Mouse (Mus musculus): ENCODE results near the gene Gnb4. TPM values are rescaled to one million over a fixed set of nuclear protein-coding genes. Genes with fewer than 3 reads are reported as not detected.

Gnb4 gene
- polyA plus RNA-seq, 1 experiment from 2014 or later, result 74.8 TPM

GRCm38 (mm10) chr3:32578772-32579171 lies 37.6 kb downstream of the Gnb4 start:
- Histone ChIP-seq H3K36me3 (ENCODE audit: control insufficient read depth, insufficient read depth, low read length) (peaks cover 29% of the 10 kb centered on the region; the same call in 1 of the 2 replicates), H3K9ac (replicated peaks; ENCODE audit: low read depth, low read length) (no peak overlapping the region), H3K9me3 (ENCODE audit: control insufficient read depth, low read depth, low read length) (no peaks in the 10 kb centered on the region), H3K4me1 (ENCODE audit: control insufficient read depth, insufficient read depth, low read length) (no peaks in the 10 kb centered on the region), H3K4me2 (replicated peaks; ENCODE audit: low read depth, low read length) (no peak overlapping the region), H3K4me3 (ENCODE audit: low read depth, low read length) (no peak overlapping the region), H3K27me3 (ENCODE audit: control insufficient read depth, insufficient read depth, low read length) (no peaks in the 10 kb centered on the region), H3K27ac (ENCODE audit: low read length) (no peak overlapping the region)
- no peak for ATAC-seq (ENCODE audit: insufficient number of reproducible peaks, insufficient read depth, low FRiP score, low read depth)
- WGBS, result 90% methylated on average over 5 of the region's 5 CpGs

GRCm38 (mm10) chr3:32575151-32575550 lies 41.2 kb downstream of the Gnb4 start:
- Histone ChIP-seq H3K4me2 (replicated peaks; ENCODE audit: low read depth, low read length) (no peak overlapping the region), H3K4me1 (ENCODE audit: control insufficient read depth, insufficient read depth, low read length) (no peaks in the 10 kb centered on the region), H3K9ac (replicated peaks; ENCODE audit: low read depth, low read length) (no peak overlapping the region), H3K27me3 (ENCODE audit: control insufficient read depth, insufficient read depth, low read length) (no peaks in the 10 kb centered on the region), H3K9me3 (ENCODE audit: control insufficient read depth, low read depth, low read length) (no peaks in the 10 kb centered on the region), H3K27ac (ENCODE audit: low read length) (no peak overlapping the region), H3K4me3 (ENCODE audit: low read depth, low read length) (no peak overlapping the region), H3K36me3 (ENCODE audit: control insufficient read depth, insufficient read depth, low read length) (peaks cover 23% of the 10 kb centered on the region; the same call in 1 of the 2 replicates)
- no peak for ATAC-seq (ENCODE audit: insufficient number of reproducible peaks, insufficient read depth, low FRiP score, low read depth)
- 94% methylated on average over 3 of the region's 3 CpGs for WGBS

DNA sequence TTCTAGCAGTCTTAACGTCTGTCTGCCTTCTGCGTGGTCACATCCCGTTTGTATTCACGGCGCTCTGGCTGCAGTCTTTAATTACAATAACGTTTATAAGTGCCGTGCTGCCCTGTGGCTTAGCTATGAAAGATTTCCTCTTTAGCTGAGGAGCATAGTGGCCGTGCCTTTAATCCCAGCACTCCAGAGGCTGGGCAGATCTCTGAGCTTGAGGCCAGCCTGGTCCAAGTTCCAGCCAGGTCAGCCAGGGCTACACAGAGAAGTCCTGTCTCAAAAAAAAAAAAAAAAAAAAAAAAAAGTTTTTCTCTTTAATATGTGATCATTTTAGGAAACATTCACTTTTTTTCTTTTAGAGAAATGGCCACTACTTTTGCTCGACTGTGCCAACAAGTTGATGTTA lies 42.5 kb downstream of the Gnb4 start:
- 63% methylated on average over 9 of the region's 9 CpGs for WGBS
- Histone ChIP-seq H3K27me3 (ENCODE audit: control insufficient read depth, insufficient read depth, low read length) (no peaks in the 10 kb centered on the region), H3K4me3 (ENCODE audit: low read depth, low read length) (no peak overlapping the region), H3K27ac (ENCODE audit: low read length) (no peak overlapping the region), H3K4me1 (ENCODE audit: control insufficient read depth, insufficient read depth, low read length) (no peaks in the 10 kb centered on the region), H3K9ac (replicated peaks; ENCODE audit: low read depth, low read length) (no peak overlapping the region), H3K36me3 (ENCODE audit: control insufficient read depth, insufficient read depth, low read length) (peaks cover 29% of the 10 kb centered on the region), H3K4me2 (replicated peaks; ENCODE audit: low read depth, low read length) (no peak overlapping the region), H3K9me3 (ENCODE audit: control insufficient read depth, low read depth, low read length) (no peaks in the 10 kb centered on the region)
- no peak for ATAC-seq (ENCODE audit: insufficient number of reproducible peaks, insufficient read depth, low FRiP score, low read depth)

DNA sequence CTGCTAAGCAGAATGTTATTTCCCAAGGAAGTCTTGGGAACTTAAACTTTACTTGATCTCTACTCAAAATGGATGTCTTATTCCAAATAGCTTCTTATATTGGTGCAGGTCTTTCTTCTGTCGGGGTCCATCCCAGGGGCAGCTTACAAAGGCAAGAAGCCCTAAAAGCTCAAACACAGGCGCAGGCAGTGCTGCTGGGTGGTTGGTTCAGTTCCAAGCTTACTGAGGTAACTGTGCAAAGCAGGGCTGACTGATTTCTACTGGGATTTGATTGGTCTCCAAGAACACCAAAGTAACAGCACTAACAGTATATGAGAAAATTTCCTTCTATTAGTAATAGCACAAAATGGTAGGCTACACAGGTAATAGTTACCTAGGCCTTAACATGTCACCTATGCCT lies 43.3 kb downstream of the Gnb4 start:
- no peak for ATAC-seq (ENCODE audit: insufficient number of reproducible peaks, insufficient read depth, low FRiP score, low read depth)
- no peak overlapping the region for H3K4me2 ChIP-seq (replicated peaks; ENCODE audit: low read depth, low read length)
- H3K9ac ChIP-seq (replicated peaks; ENCODE audit: low read depth, low read length), result no peak overlapping the region
- H3K4me3 ChIP-seq (ENCODE audit: low read depth, low read length), result no peak overlapping the region
- WGBS, result 96% methylated on average over 2 of the region's 2 CpGs
- H3K27ac ChIP-seq (ENCODE audit: low read length), result no peak overlapping the region
- peaks cover 35% of the 10 kb centered on the region for H3K36me3 ChIP-seq (ENCODE audit: control insufficient read depth, insufficient read depth, low read length)
- H3K4me1 ChIP-seq (ENCODE audit: control insufficient read depth, insufficient read depth, low read length), result no peaks in the 10 kb centered on the region
- no peaks in the 10 kb centered on the region for H3K27me3 ChIP-seq (ENCODE audit: control insufficient read depth, insufficient read depth, low read length)
- no peaks in the 10 kb centered on the region for H3K9me3 ChIP-seq (ENCODE audit: control insufficient read depth, low read depth, low read length)

DNA sequence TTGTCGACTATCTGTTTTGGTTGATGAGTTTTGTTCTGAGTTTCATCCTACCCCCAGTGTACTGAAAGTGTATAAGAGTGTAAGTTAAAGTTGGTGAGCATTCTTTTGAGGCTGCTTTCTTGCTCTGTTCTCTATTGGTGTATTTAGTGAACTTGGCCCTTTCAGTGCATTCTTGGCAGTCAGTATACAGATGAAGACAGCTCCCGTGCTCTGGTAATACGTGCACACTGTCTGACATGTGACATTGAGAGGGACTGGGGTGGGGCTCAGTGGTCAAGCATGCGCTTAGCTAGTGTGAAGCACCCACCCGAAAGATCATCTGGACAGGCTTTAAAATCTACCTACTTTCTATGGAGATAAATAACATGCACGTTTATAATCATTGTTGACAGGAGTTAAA lies 53.0 kb downstream of the Gnb4 start:
- no peak overlapping the region for H3K9ac ChIP-seq (replicated peaks; ENCODE audit: low read depth, low read length)
- H3K4me1 ChIP-seq (ENCODE audit: control insufficient read depth, insufficient read depth, low read length), result no peaks in the 10 kb centered on the region
- no peak overlapping the region for H3K4me2 ChIP-seq (replicated peaks; ENCODE audit: low read depth, low read length)
- no peak for ATAC-seq (ENCODE audit: insufficient number of reproducible peaks, insufficient read depth, low FRiP score, low read depth)
- H3K4me3 ChIP-seq (ENCODE audit: low read depth, low read length), result no peak overlapping the region
- no peaks in the 10 kb centered on the region for H3K9me3 ChIP-seq (ENCODE audit: control insufficient read depth, low read depth, low read length)
- H3K27me3 ChIP-seq (ENCODE audit: control insufficient read depth, insufficient read depth, low read length), result no peaks in the 10 kb centered on the region
- WGBS, result 89% methylated on average over 6 of the region's 6 CpGs
- peaks cover 36% of the 10 kb centered on the region for H3K36me3 ChIP-seq (ENCODE audit: control insufficient read depth, insufficient read depth, low read length)
- H3K27ac ChIP-seq (ENCODE audit: low read length), result no peak overlapping the region

- H3K4me1 ChIP-seq (ENCODE audit: control insufficient read depth, insufficient read depth, low read length), result no peaks in the 10 kb centered on the region
- H3K9ac ChIP-seq (replicated peaks; ENCODE audit: low read depth, low read length), result no peak overlapping the region
- no peaks in the 10 kb centered on the region for H3K9me3 ChIP-seq (ENCODE audit: control insufficient read depth, low read depth, low read length)
- 96% methylated on average over 1 of the region's 1 CpGs for WGBS
- ATAC-seq (ENCODE audit: insufficient number of reproducible peaks, insufficient read depth, low FRiP score, low read depth), result no peak
- peaks cover 22% of the 10 kb centered on the region for H3K36me3 ChIP-seq (ENCODE audit: control insufficient read depth, insufficient read depth, low read length)
- H3K4me2 ChIP-seq (replicated peaks; ENCODE audit: low read depth, low read length), result no peak overlapping the region
- H3K27me3 ChIP-seq (ENCODE audit: control insufficient read depth, insufficient read depth, low read length), result no peaks in the 10 kb centered on the region
- H3K4me3 ChIP-seq (ENCODE audit: low read depth, low read length), result no peak overlapping the region
- H3K27ac ChIP-seq (ENCODE audit: low read length), result no peak overlapping the region
These were observed 63.3 kb downstream of the Gnb4 start for GRCm38 (mm10) chr3:32553061-32553460.

DNA sequence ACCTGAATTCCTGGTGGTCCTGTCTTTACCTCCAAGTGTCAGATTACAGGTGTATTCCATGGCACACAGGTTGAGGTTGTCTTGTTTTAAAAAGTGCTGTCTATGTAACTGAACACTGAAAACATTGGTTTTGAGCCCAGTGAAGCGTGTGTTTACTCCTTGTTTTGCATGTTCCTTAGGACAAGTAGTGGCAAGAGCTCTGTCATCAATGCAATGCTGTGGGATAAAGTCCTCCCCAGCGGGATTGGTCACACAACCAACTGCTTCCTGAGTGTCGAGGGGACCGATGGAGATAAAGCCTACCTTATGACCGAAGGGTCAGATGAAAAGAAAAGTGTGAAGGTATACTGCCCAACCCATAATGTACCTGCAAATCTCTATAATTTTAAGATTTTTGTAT lies 78.3 kb downstream of the Gnb4 start:
- Histone ChIP-seq H3K9me3 (ENCODE audit: control insufficient read depth, low read depth, low read length) (no peaks in the 10 kb centered on the region), H3K9ac (replicated peaks; ENCODE audit: low read depth, low read length) (no peak overlapping the region)
- ATAC-seq (ENCODE audit: insufficient number of reproducible peaks, insufficient read depth, low FRiP score, low read depth), result no peak

DNA sequence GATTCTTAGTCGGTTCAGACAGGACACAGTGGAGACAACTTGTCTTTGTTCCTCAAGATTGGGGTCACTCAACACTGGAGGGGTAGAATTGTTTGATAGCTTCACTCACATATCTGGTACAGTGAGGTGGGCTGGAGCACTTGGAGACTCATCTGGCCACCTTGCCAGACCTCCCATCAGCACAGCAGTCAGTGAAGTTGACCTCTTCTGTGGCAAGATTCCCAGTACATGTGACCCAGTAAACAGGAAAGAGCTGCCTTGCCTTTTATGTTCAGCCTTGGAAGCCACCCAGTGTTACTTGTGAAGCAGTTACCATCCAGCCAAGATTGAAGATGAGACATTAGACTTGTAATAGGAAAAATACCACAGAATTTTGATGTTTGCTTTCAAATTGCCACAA lies 78.8 kb downstream of the Gnb4 start:
- Histone ChIP-seq H3K27me3 (ENCODE audit: control insufficient read depth, insufficient read depth, low read length) (no peaks in the 10 kb centered on the region), H3K4me2 (replicated peaks; ENCODE audit: low read depth, low read length) (no peak overlapping the region), H3K9ac (replicated peaks; ENCODE audit: low read depth, low read length) (no peak overlapping the region), H3K4me1 (ENCODE audit: control insufficient read depth, insufficient read depth, low read length) (no peaks in the 10 kb centered on the region), H3K27ac (ENCODE audit: low read length) (no peak overlapping the region), H3K9me3 (ENCODE audit: control insufficient read depth, low read depth, low read length) (no peaks in the 10 kb centered on the region), H3K4me3 (ENCODE audit: low read depth, low read length) (no peak overlapping the region), H3K36me3 (ENCODE audit: control insufficient read depth, insufficient read depth, low read length) (peaks cover 23% of the 10 kb centered on the region)
- 86% methylated on average over 1 of the region's 1 CpGs for whole genome bisulfite sequencing
- ATAC-seq (ENCODE audit: insufficient number of reproducible peaks, insufficient read depth, low FRiP score, low read depth), result no peak

More for the DNA sequence above, 78.3 kb downstream of the Gnb4 start:
- Histone ChIP-seq H3K4me1 (ENCODE audit: control insufficient read depth, insufficient read depth, low read length) (no peaks in the 10 kb centered on the region), H3K4me2 (replicated peaks; ENCODE audit: low read depth, low read length) (no peak overlapping the region), H3K36me3 (ENCODE audit: control insufficient read depth, insufficient read depth, low read length) (peaks cover 28% of the 10 kb centered on the region), H3K27ac (ENCODE audit: low read length) (no peak overlapping the region), H3K4me3 (ENCODE audit: low read depth, low read length) (no peak overlapping the region), H3K27me3 (ENCODE audit: control insufficient read depth, insufficient read depth, low read length) (no peaks in the 10 kb centered on the region)
- WGBS, result 92% methylated on average over 5 of the region's 5 CpGs

GRCm38 (mm10) chr3:32535692-32536091 lies 80.7 kb downstream of the Gnb4 start:
- ATAC-seq (ENCODE audit: insufficient number of reproducible peaks, insufficient read depth, low FRiP score, low read depth), result no peak
- no peak overlapping the region for H3K4me2 ChIP-seq (replicated peaks; ENCODE audit: low read depth, low read length)
- H3K4me3 ChIP-seq (ENCODE audit: low read depth, low read length), result no peak overlapping the region
- H3K27ac ChIP-seq (ENCODE audit: low read length), result no peak overlapping the region
- peaks cover 19% of the 10 kb centered on the region for H3K36me3 ChIP-seq (ENCODE audit: control insufficient read depth, insufficient read depth, low read length)
- no peak overlapping the region for H3K9ac ChIP-seq (replicated peaks; ENCODE audit: low read depth, low read length)
- WGBS, result 56% methylated on average over 1 of the region's 1 CpGs
- H3K4me1 ChIP-seq (ENCODE audit: control insufficient read depth, insufficient read depth, low read length), result no peaks in the 10 kb centered on the region
- H3K9me3 ChIP-seq (ENCODE audit: control insufficient read depth, low read depth, low read length), result no peaks in the 10 kb centered on the region
- no peaks in the 10 kb centered on the region for H3K27me3 ChIP-seq (ENCODE audit: control insufficient read depth, insufficient read depth, low read length)

Measured in stomach, embryonic 14.5 days (tissue).